Mouse (Mus musculus): ENCODE measurements around the gene Celf6.

DNA sequence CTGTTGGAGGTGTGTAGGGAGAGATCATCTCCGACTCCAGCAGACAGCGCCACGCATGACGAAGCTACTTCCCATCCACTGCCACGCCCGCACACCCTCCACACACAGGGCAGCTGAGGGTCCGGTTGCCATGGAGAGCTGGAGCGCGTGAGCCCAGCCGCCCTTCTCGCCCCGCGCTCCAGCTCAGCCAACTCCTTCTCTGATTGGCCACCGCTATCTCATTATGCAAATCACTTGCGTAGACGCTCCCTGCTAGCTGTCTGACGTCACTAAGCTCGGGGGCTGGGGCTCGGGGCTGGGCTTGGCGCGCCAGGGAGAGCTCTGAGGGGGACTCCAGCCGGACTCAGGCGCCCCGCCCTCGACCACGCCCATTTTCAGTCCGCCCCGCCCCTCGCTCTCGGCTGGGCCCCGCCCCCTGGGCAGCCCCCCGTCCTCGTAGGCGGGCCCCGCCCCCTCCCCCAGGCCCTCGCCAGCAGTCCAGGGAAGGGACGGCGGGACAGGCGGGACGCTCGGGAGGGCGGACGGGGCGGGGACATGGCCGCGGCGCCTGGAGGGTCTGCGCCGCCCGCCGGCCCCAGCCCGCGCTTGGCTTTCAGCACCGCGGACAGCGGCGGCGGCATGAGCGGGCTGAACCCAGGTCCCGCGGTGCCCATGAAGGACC, at the start of gene Celf6:
- TF ChIP-seq CTCF (IDR thresholded peaks at IDR 0.05; ENCODE audit: extremely low read depth, insufficient read depth, low read length): no peak
- peak; percentile 54; the same call in 1 of the 2 replicates for TF ChIP-seq POLR2A (IDR thresholded peaks at IDR 0.05; ENCODE audit: extremely low read depth, insufficient read depth, low read length)

All from cortical plate, adult 2 months (tissue).